Comparison of ENCODE assay signal across 10 mouse cellular contexts in genomic region chr15:7146529-7146928, GRCm38 (mm10). TPM values are rescaled to one million over a fixed set of nuclear protein-coding genes. Genes with fewer than 3 reads are reported as not detected.
DNase-seq lines count a peak whose midpoint lies in the region; ATAC-seq lines count a peak whose summit lies in the region.
"Had no signal": no experiment of that assay in that cellular context is flagged by ENCODE, and none has a peak within 500 bp of the region (broad histone marks: within the 10 kb centered on the region; RNA-seq: fewer than 3 reads in every experiment).

No protein-coding gene starts in this region.

- H3K9me3 ChIP-seq in hindbrain, embryonic 16.5 days (ENCODE audit: control insufficient read depth, low read length): no peaks in the 10 kb centered on the region
- H3K9me3 ChIP-seq in hindbrain, embryonic 13.5 days: no peaks in the 10 kb centered on the region
- H3K9me3 ChIP-seq in forebrain, embryonic 16.5 days (ENCODE audit: control insufficient read depth, low read length): no peaks in the 10 kb centered on the region
- H3K9me3 ChIP-seq: heart, embryonic 15.5 days had no signal

- H3K36me3 ChIP-seq in hindbrain, embryonic 16.5 days (ENCODE audit: control insufficient read depth, insufficient read depth, low read length): no peaks in the 10 kb centered on the region
- H3K36me3 ChIP-seq in hindbrain, embryonic 13.5 days: no peaks in the 10 kb centered on the region
- no peaks in the 10 kb centered on the region for H3K36me3 ChIP-seq in forebrain, embryonic 16.5 days (ENCODE audit: control insufficient read depth, insufficient read depth)
- H3K36me3 ChIP-seq: heart, embryonic 15.5 days had no signal

- H3K4me1 ChIP-seq in hindbrain, embryonic 16.5 days (ENCODE audit: control insufficient read depth, insufficient read depth, low read depth, low read length): peaks cover 20% of the 10 kb centered on the region
- H3K4me1 ChIP-seq in hindbrain, embryonic 13.5 days (replicated peaks): peaks cover 15% of the 10 kb centered on the region
- peaks cover 17% of the 10 kb centered on the region for H3K4me1 ChIP-seq in forebrain, embryonic 16.5 days (replicated peaks; ENCODE audit: control insufficient read depth, insufficient read depth, low read length)

- H3K27ac ChIP-seq in hindbrain, embryonic 16.5 days (ENCODE audit: low read depth, low read length): no peak overlapping the region
- H3K27ac ChIP-seq in hindbrain, embryonic 13.5 days: no peak overlapping the region
- H3K27ac ChIP-seq in forebrain, embryonic 16.5 days (ENCODE audit: low read length): no peak overlapping the region
- H3K27ac ChIP-seq: heart, embryonic 15.5 days had no signal

- no peak overlapping the region for H3K4me3 ChIP-seq in hindbrain, embryonic 16.5 days (ENCODE audit: low read length)
- H3K4me3 ChIP-seq in hindbrain, embryonic 13.5 days: no peak overlapping the region
- H3K4me3 ChIP-seq in forebrain, embryonic 16.5 days (replicated peaks; ENCODE audit: low read length): no peak overlapping the region
- H3K4me3 ChIP-seq: heart, embryonic 15.5 days had no signal

- H3K9ac ChIP-seq in hindbrain, embryonic 16.5 days (ENCODE audit: low read depth, low read length): no peak overlapping the region
- no peak overlapping the region for H3K9ac ChIP-seq in hindbrain, embryonic 13.5 days
- H3K9ac ChIP-seq in forebrain, embryonic 16.5 days (replicated peaks; ENCODE audit: low read depth, low read length): no peak overlapping the region
- H3K9ac ChIP-seq: heart, embryonic 15.5 days had no signal

- peak; percentile 25; the same call in 1 of the 2 replicates for ATAC-seq in hindbrain, embryonic 16.5 days
- no peak for ATAC-seq in hindbrain, embryonic 13.5 days (ENCODE audit: low FRiP score)
- peak; percentile 80 for ATAC-seq in forebrain, embryonic 16.5 days
- no peak for ATAC-seq in megakaryocyte-erythroid progenitor cell, adult 5-6 weeks (replicated peaks; ENCODE audit: low FRiP score, low TSS enrichment, poor library complexity, severe bottlenecking)

- no peak overlapping the region for H3K4me2 ChIP-seq in hindbrain, embryonic 16.5 days (ENCODE audit: low read length)
- no peak overlapping the region for H3K4me2 ChIP-seq in hindbrain, embryonic 13.5 days
- no peak overlapping the region for H3K4me2 ChIP-seq in forebrain, embryonic 16.5 days (ENCODE audit: low read length)
- H3K4me2 ChIP-seq: heart, embryonic 15.5 days had no signal

- WGBS in hindbrain, embryonic 16.5 days: 54% methylated on average over 8 of the region's 8 CpGs
- 65% methylated on average over 8 of the region's 8 CpGs for WGBS in hindbrain, embryonic 13.5 days
- 61% methylated on average over 8 of the region's 8 CpGs for WGBS in forebrain, embryonic 16.5 days

- peak; percentile 82 to 88 for DNase-seq in kidney, postnatal 36 days
- DNase-seq in lung, postnatal 14 days: peak; percentile 28
- no peak for DNase-seq in heart, adult 18-20 months
- DNase-seq in adrenal gland, postnatal 14 days: no peak
- DNase-seq: spleen, adult 18-20 months had no signal

- no peaks in the 10 kb centered on the region for H3K27me3 ChIP-seq in hindbrain, embryonic 16.5 days (replicated peaks; ENCODE audit: control insufficient read depth, insufficient read depth, low read length)
- no peaks in the 10 kb centered on the region for H3K27me3 ChIP-seq in hindbrain, embryonic 13.5 days
- H3K27me3 ChIP-seq in forebrain, embryonic 16.5 days (replicated peaks; ENCODE audit: control insufficient read depth, insufficient read depth, low read length): no peaks in the 10 kb centered on the region
- H3K27me3 ChIP-seq: heart, embryonic 15.5 days had no signal

RNA-seq across cellular contexts. Expression of gene Lifr, which starts 56.1 kb away (rescaled TPM):
- 16.8 and 18.2 TPM in 2 replicates for polyA plus RNA-seq in hindbrain, embryonic 16.5 days (2015; fragmentation: Nextera tagmentation; extraction: Ambion mirVana)
- 17.2 and 19.1 TPM in 2 replicates for polyA plus RNA-seq in hindbrain, embryonic 13.5 days (2015; fragmentation: Nextera tagmentation; extraction: Ambion mirVana)
- polyA plus RNA-seq in forebrain, embryonic 16.5 days (2015; fragmentation: Nextera tagmentation; extraction: Ambion mirVana): 7.4 and 9.2 TPM in 2 replicates
- total RNA-seq in heart, adult 18-20 months (2021): 10 to 100 TPM; 49.9 to 61.3 TPM
- 78.0 and 79.5 TPM in 2 replicates for total RNA-seq in adrenal gland, postnatal 14 days (2021)
- 0.05 and 0.24 TPM in 2 replicates for total RNA-seq in megakaryocyte-erythroid progenitor cell, adult 5-6 weeks (2014; fragmentation: Nextera tagmentation)
- total RNA-seq in megakaryocyte-erythroid progenitor cell, adult 5-6 weeks (2017): 0.11 and 0.56 TPM in 2 replicates

Comparison
In these comparisons a context has a peak if more than half of its experiments do, and no peak if none do; other contexts are left out.
1. ATAC-seq: peak in hindbrain, embryonic 16.5 days (single experiment) and forebrain, embryonic 16.5 days (single experiment); none in hindbrain, embryonic 13.5 days (single experiment) and megakaryocyte-erythroid progenitor cell, adult 5-6 weeks (single experiment).
2. DNase-seq: peak in kidney, postnatal 36 days (2 of 2) and lung, postnatal 14 days (single experiment); none in heart, adult 18-20 months (0 of 2) and adrenal gland, postnatal 14 days (single experiment).
3. RNA of gene Lifr, which starts 56.1 kb away (total RNA-seq): 78.0 to 79.5 TPM in adrenal gland, postnatal 14 days and 49.9 to 61.3 TPM in heart, adult 18-20 months; 0.05 to 0.56 TPM in megakaryocyte-erythroid progenitor cell, adult 5-6 weeks; every median in the first group is over 10 times any median in the second.